Mouse (Mus musculus) stomach, postnatal 0 days (tissue): ENCODE measurements at regions not wholly inside any gene's neighbourhood (a gene's known extent, or its start where the extent isn't known, plus 50 kb on each side); places are given as distances from the start of the nearest gene placed in this dataset.

ENCODE experiments used
- ATAC-seq: fragments of 200-750 bp; cut with Nextera tagmentation; 2 replicates; pipeline ENCODE4 v1.8.0; 2017; ENCODE audit not compliant: low FRiP score, low TSS enrichment
- DNase-seq: peaks from one replicate; pipeline ENCODE4 v3.0.0-alpha.2; 2016; ENCODE audit warnings: low spot score
- H3K27ac ChIP-seq: fragments of 300-500 bp; sonication (generic); replicated peaks from 2 replicates; pipeline ENCODE4 v1.5.1; 2014; ENCODE audit warnings: mild to moderate bottlenecking, control low read depth
- H3K27me3 ChIP-seq: fragments of 300-500 bp; sonication (generic); 2 replicates; pipeline ENCODE4 v1.6.1; 2014; ENCODE audit warnings: low read length; ENCODE audit not compliant: control insufficient read depth, insufficient read depth
- H3K36me3 ChIP-seq: fragments of 300-500 bp; sonication (generic); 2 replicates; pipeline ENCODE4 v1.6.1; 2014; ENCODE audit warnings: low read length, mixed read lengths; ENCODE audit not compliant: control insufficient read depth, insufficient read depth
- H3K4me1 ChIP-seq: fragments of 300-500 bp; sonication (generic); replicated peaks from 2 replicates; pipeline ENCODE4 v1.6.1; 2014; ENCODE audit warnings: antibody characterized with exemption; ENCODE audit not compliant: control insufficient read depth, insufficient read depth
- H3K4me2 ChIP-seq: fragments of 300-500 bp; sonication (generic); replicated peaks from 2 replicates; pipeline ENCODE4 v1.6.1; 2014; ENCODE audit warnings: low read depth, mild to moderate bottlenecking, control low read depth, moderate library complexity
- H3K4me3 ChIP-seq: fragments of 300-500 bp; sonication (generic); 2 replicates; pipeline ENCODE4 v1.5.1; 2014; ENCODE audit warnings: low read depth, low read length, control low read depth
- H3K9ac ChIP-seq: fragments of 300-500 bp; sonication (generic); 2 replicates; pipeline ENCODE4 v1.6.1; 2014; ENCODE audit warnings: mild to moderate bottlenecking, low read length, control low read depth, mixed read lengths
- H3K9me3 ChIP-seq: fragments of 300-500 bp; sonication (generic); 2 replicates; pipeline ENCODE4 v1.6.1; 2016; ENCODE audit warnings: low read length; ENCODE audit not compliant: control insufficient read depth
- CTCF ChIP-seq: IDR thresholded peaks from 2 replicates; pipeline ENCODE4 v1.5.1; 2016; ENCODE audit warnings: antibody characterized with exemption, low read depth, mild to moderate bottlenecking, moderate library complexity
- EP300 ChIP-seq: optimal IDR thresholded peaks from 2 replicates; pipeline ENCODE3; 2016; ENCODE audit warnings: antibody characterized with exemption
- WGBS: fragments of 180-500 bp; shearing (Covaris S2); extraction: QIAGEN DNeasy Blood & Tissue Kit; methylation state at CpG from one replicate; pipeline ENCODE4 v1.1.7; 2014; 5-methylcytosine and 5-hydroxymethylcytosine counted together

- Histone ChIP-seq H3K4me1 (no peaks in the 10 kb centered on the region), H3K27ac (no peak overlapping the region), H3K9me3 (no peaks in the 10 kb centered on the region), H3K36me3 (no peaks in the 10 kb centered on the region), H3K4me3 (no peak overlapping the region), H3K4me2 (no peak overlapping the region), H3K9ac (no peak overlapping the region), H3K27me3 (no peaks in the 10 kb centered on the region)
- ATAC-seq (no peak), DNase-seq (no peak)
- 73% methylated on average over 4 of the region's 4 CpGs for WGBS
- TF ChIP-seq CTCF: no peak
- TF ChIP-seq EP300: no peak
These were observed 344.8 kb upstream of the Marcks start for GRCm38 (mm10) chr10:37483521-37483920.

GRCm38 (mm10) chr10:37481879-37482278 lies 343.2 kb upstream of the Marcks start:
- Histone ChIP-seq H3K36me3 (no peaks in the 10 kb centered on the region), H3K4me1 (no peaks in the 10 kb centered on the region), H3K27me3 (no peaks in the 10 kb centered on the region), H3K27ac (no peak overlapping the region), H3K9me3 (no peaks in the 10 kb centered on the region), H3K4me2 (no peak overlapping the region), H3K9ac (no peak overlapping the region), H3K4me3 (no peak overlapping the region)
- ATAC-seq (no peak), DNase-seq (no peak)
- TF ChIP-seq CTCF (no peak), EP300 (no peak)
- 42% methylated on average over 1 of the region's 1 CpGs for WGBS

- Histone ChIP-seq H3K4me2 (no peak overlapping the region), H3K9ac (no peak overlapping the region), H3K27me3 (no peaks in the 10 kb centered on the region), H3K4me3 (no peak overlapping the region), H3K27ac (no peak overlapping the region), H3K4me1 (no peaks in the 10 kb centered on the region), H3K9me3 (no peaks in the 10 kb centered on the region), H3K36me3 (no peaks in the 10 kb centered on the region)
- ATAC-seq: no peak
- no peak for DNase-seq
- WGBS: 37% methylated on average over 1 of the region's 1 CpGs
- TF ChIP-seq EP300 (no peak), CTCF (no peak)
These were observed 341.6 kb upstream of the Marcks start for GRCm38 (mm10) chr10:37480331-37480730.

GRCm38 (mm10) chr10:37478108-37478507 lies 339.4 kb upstream of the Marcks start:
- WGBS: 90% methylated on average over 2 of the region's 2 CpGs
- H3K36me3 ChIP-seq: no peaks in the 10 kb centered on the region
- H3K27ac ChIP-seq: no peak overlapping the region
- H3K4me3 ChIP-seq: no peak overlapping the region
- no peaks in the 10 kb centered on the region for H3K27me3 ChIP-seq
- ATAC-seq (no peak), DNase-seq (no peak)
- H3K9ac ChIP-seq: no peak overlapping the region
- no peaks in the 10 kb centered on the region for H3K9me3 ChIP-seq
- no peak overlapping the region for H3K4me2 ChIP-seq
- no peak for TF ChIP-seq EP300
- TF ChIP-seq CTCF: no peak
- H3K4me1 ChIP-seq: no peaks in the 10 kb centered on the region

- DNase-seq (no peak), ATAC-seq (no peak)
- H3K9me3 ChIP-seq: no peaks in the 10 kb centered on the region
- H3K27me3 ChIP-seq: no peaks in the 10 kb centered on the region
- no peaks in the 10 kb centered on the region for H3K4me1 ChIP-seq
- 68% methylated on average over 5 of the region's 5 CpGs for WGBS
- H3K27ac ChIP-seq: no peak overlapping the region
- no peak for TF ChIP-seq EP300
- TF ChIP-seq CTCF: no peak
- no peak overlapping the region for H3K4me3 ChIP-seq
- no peaks in the 10 kb centered on the region for H3K36me3 ChIP-seq
- no peak overlapping the region for H3K9ac ChIP-seq
- no peak overlapping the region for H3K4me2 ChIP-seq
These were observed 334.4 kb upstream of the Marcks start for GRCm38 (mm10) chr10:37473086-37473485.

GRCm38 (mm10) chr10:37457384-37457783 lies 318.7 kb upstream of the Marcks start:
- no peak overlapping the region for H3K27ac ChIP-seq
- no peak overlapping the region for H3K4me2 ChIP-seq
- no peak for TF ChIP-seq CTCF
- TF ChIP-seq EP300: no peak
- no peak overlapping the region for H3K9ac ChIP-seq
- no peaks in the 10 kb centered on the region for H3K4me1 ChIP-seq
- 72% methylated on average over 2 of the region's 2 CpGs for WGBS
- ATAC-seq (no peak; the same call in 1 of the 2 replicates), DNase-seq (no peak)
- H3K36me3 ChIP-seq: no peaks in the 10 kb centered on the region
- no peak overlapping the region for H3K4me3 ChIP-seq
- no peaks in the 10 kb centered on the region for H3K27me3 ChIP-seq
- no peaks in the 10 kb centered on the region for H3K9me3 ChIP-seq
